Mouse (Mus musculus): Measurements from ENCODE around the gene Gpi1. TPM values are rescaled to one million over a fixed set of nuclear protein-coding genes. Genes with fewer than 3 reads are reported as not detected.
"Not testable (repeated sequence)": the region's sequence is repeated elsewhere in the genome, so short reads cannot be mapped to it uniquely, and the experiment has no call there.

The Gpi1 gene
- polyA plus RNA-seq, 1 experiment from 2014 or later, result 421 TPM

GRCm38 (mm10) chr7:34200829-34201228, 29.3 kb downstream of the Gpi1 start:
- Histone ChIP-seq H3K27me3 (replicated peaks) (no peaks in the 10 kb centered on the region), H3K4me3 (replicated peaks) (no peak overlapping the region), H3K9me3 (no peaks in the 10 kb centered on the region), H3K4me1 (replicated peaks) (peaks cover 1% of the 10 kb centered on the region; the same call in 1 of the 2 replicates), H3K9ac (no peak overlapping the region), H3K27ac (no peak overlapping the region), H3K36me3 (peaks cover 42% of the 10 kb centered on the region), H3K4me2 (replicated peaks) (no peak overlapping the region)
- no peak for ATAC-seq
- 94% methylated on average over 2 of the region's 2 CpGs for WGBS

- no peak overlapping the region for H3K27ac ChIP-seq
- 51% methylated on average over 3 of the region's 3 CpGs for WGBS
- H3K9ac ChIP-seq, result no peak overlapping the region
- no peak overlapping the region for H3K4me3 ChIP-seq (replicated peaks)
- no peaks in the 10 kb centered on the region for H3K9me3 ChIP-seq
- peaks cover 7% of the 10 kb centered on the region for H3K4me1 ChIP-seq (replicated peaks)
- no peaks in the 10 kb centered on the region for H3K27me3 ChIP-seq (replicated peaks)
- H3K36me3 ChIP-seq, result peaks cover 22% of the 10 kb centered on the region
- ATAC-seq, result no peak
- H3K4me2 ChIP-seq (replicated peaks), result no peak overlapping the region
These were observed 31.8 kb downstream of the Gpi1 start for GRCm38 (mm10) chr7:34198346-34198745.

GRCm38 (mm10) chr7:34196132-34197128, 33.7 kb downstream of the Gpi1 start, which contains the start of gene Pdcd2l:
Gene Pdcd2l (minus strand): TSS chr7:34196661.
- Histone ChIP-seq H3K4me3 (replicated peaks) (peak within 1 kb of the TSS; percentile 98), H3K9me3 (no peaks in the 10 kb centered on the region), H3K4me2 (replicated peaks) (peak within 1 kb of the TSS; percentile 78), H3K4me1 (replicated peaks) (peaks cover 7% of the 10 kb centered on the region), H3K27ac (peak within 1 kb of the TSS; percentile 75), H3K36me3 (peaks cover 13% of the 10 kb centered on the region), H3K9ac (peak within 1 kb of the TSS; percentile 98), H3K27me3 (replicated peaks) (no peaks in the 10 kb centered on the region)
- 3% methylated on average over 70 of the region's 70 CpGs for WGBS
- peak; percentile 94 for ATAC-seq

- 46% methylated on average over 3 of the region's 3 CpGs for WGBS
- H3K4me2 ChIP-seq (replicated peaks), result peak overlapping the region; percentile 78
- H3K36me3 ChIP-seq, result peaks cover 6% of the 10 kb centered on the region; the same call in 1 of the 2 replicates
These were observed 34.5 kb downstream of the Gpi1 start for GRCm38 (mm10) chr7:34195632-34196031.

DNA sequence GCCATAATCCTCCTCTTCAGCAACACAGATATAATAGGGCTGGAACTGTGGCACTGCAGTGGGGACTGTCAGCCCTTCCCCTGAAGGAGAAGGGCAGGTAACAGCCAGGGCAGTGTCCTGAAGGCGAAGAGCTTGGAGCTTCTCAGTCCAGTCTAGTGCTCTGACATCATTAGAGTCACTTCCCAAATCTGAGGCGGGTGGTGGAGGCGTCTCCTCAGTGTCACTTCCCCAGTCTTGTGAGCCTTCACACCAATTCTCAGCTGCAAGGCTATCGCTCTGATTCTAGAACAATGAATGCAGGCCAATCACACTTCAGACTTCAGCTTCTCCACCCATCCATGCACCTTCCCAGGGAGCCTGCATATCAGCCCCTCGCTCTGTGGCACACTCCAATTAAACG, 37.3 kb downstream of the Gpi1 start:
- no peak overlapping the region for H3K27ac ChIP-seq
- WGBS, result 94% methylated on average over 6 of the region's 6 CpGs
- ATAC-seq, result no peak
- H3K9ac ChIP-seq, result no peak overlapping the region
- no peaks in the 10 kb centered on the region for H3K9me3 ChIP-seq
- H3K36me3 ChIP-seq, result peaks cover 14% of the 10 kb centered on the region; the same call in 1 of the 2 replicates
- no peaks in the 10 kb centered on the region for H3K27me3 ChIP-seq (replicated peaks)
- H3K4me2 ChIP-seq (replicated peaks), result no peak overlapping the region
- no peak overlapping the region for H3K4me3 ChIP-seq (replicated peaks)
- H3K4me1 ChIP-seq (replicated peaks), result peaks cover 7% of the 10 kb centered on the region

More at GRCm38 (mm10) chr7:34195632-34196031, 34.5 kb downstream of the Gpi1 start:
- Histone ChIP-seq H3K4me3 (replicated peaks) (peak overlapping the region; percentile 98), H3K9me3 (no peaks in the 10 kb centered on the region), H3K4me1 (replicated peaks) (peaks cover 7% of the 10 kb centered on the region), H3K9ac (peak overlapping the region; percentile 98), H3K27ac (0 out of 2 replicates have a peak overlapping the region, but pooled peaks have one; percentile 75), H3K27me3 (replicated peaks) (no peaks in the 10 kb centered on the region)
- ATAC-seq, result peak; percentile 46

GRCm38 (mm10) chr7:34189376-34189989, 40.7 kb downstream of the Gpi1 start:
- Histone ChIP-seq H3K27ac (no peak overlapping the region), H3K36me3 (peaks cover 37% of the 10 kb centered on the region; the same call in 1 of the 2 replicates), H3K4me3 (replicated peaks) (no peak overlapping the region), H3K4me2 (replicated peaks) (no peak overlapping the region), H3K9me3 (no peaks in the 10 kb centered on the region), H3K4me1 (replicated peaks) (no peaks in the 10 kb centered on the region), H3K9ac (no peak overlapping the region), H3K27me3 (replicated peaks) (no peaks in the 10 kb centered on the region)
- 89% methylated on average over 12 of the region's 12 CpGs for WGBS
- ATAC-seq, result no peak

GRCm38 (mm10) chr7:34183794-34184193, 46.3 kb downstream of the Gpi1 start:
- H3K9me3 ChIP-seq, result no peaks in the 10 kb centered on the region
- H3K36me3 ChIP-seq, result peaks cover 36% of the 10 kb centered on the region; the same call in 1 of the 2 replicates
- no peaks in the 10 kb centered on the region for H3K27me3 ChIP-seq (replicated peaks)
- no peak overlapping the region for H3K4me2 ChIP-seq (replicated peaks)
- H3K9ac ChIP-seq, result no peak overlapping the region
- H3K4me1 ChIP-seq (replicated peaks), result no peaks in the 10 kb centered on the region
- H3K4me3 ChIP-seq (replicated peaks), result no peak overlapping the region
- WGBS, result 78% methylated on average over 3 of the region's 3 CpGs
- no peak overlapping the region for H3K27ac ChIP-seq
- peak; percentile 12; the same call in 1 of the 2 replicates for ATAC-seq

- Histone ChIP-seq H3K27me3 (replicated peaks) (no peaks in the 10 kb centered on the region), H3K9ac (no peak overlapping the region), H3K36me3 (peaks cover 33% of the 10 kb centered on the region; the same call in 1 of the 2 replicates), H3K4me2 (replicated peaks) (no peak overlapping the region), H3K27ac (no peak overlapping the region), H3K9me3 (no peaks in the 10 kb centered on the region), H3K4me3 (replicated peaks) (no peak overlapping the region), H3K4me1 (replicated peaks) (no peaks in the 10 kb centered on the region)
- WGBS, result 88% methylated on average over 13 of the region's 13 CpGs
- peak; percentile 43; the same call in 1 of the 2 replicates for ATAC-seq
These were observed 46.8 kb downstream of the Gpi1 start for GRCm38 (mm10) chr7:34183356-34183755.

- not testable (repeated sequence) for H3K4me3 ChIP-seq (replicated peaks); H3K36me3 ChIP-seq; H3K9me3 ChIP-seq; H3K4me1 ChIP-seq (replicated peaks); ATAC-seq; H3K27ac ChIP-seq; H3K27me3 ChIP-seq (replicated peaks); H3K9ac ChIP-seq; H3K4me2 ChIP-seq (replicated peaks)
- 81% methylated on average over 6 of the region's 6 CpGs for WGBS
These were observed 53.9 kb downstream of the Gpi1 start for GRCm38 (mm10) chr7:34176241-34176640.

DNA sequence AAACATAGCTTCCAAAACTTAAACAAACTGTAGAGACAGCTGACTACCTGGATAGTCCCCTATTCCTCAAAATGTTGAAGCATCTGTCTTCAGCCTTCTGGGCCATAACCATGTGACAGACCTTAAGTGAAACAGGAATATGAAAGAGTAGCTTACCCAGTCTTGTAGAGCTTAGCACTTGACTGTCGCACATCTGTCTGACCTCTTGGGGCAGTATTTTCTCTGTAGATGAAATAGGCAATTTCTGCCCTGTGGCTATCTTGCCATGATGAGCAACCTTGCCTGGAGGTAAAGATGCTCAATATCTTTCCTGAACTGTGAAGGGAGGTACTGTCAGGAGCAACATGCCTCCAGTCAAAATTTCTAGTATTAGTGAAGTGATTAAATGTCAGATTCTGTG, 57.9 kb downstream of the Gpi1 start:
- Histone ChIP-seq H3K4me1 (replicated peaks) (no peaks in the 10 kb centered on the region), H3K9ac (no peak overlapping the region), H3K27me3 (replicated peaks) (no peaks in the 10 kb centered on the region), H3K4me2 (replicated peaks) (no peak overlapping the region), H3K36me3 (no peaks in the 10 kb centered on the region), H3K27ac (no peak overlapping the region), H3K4me3 (replicated peaks) (no peak overlapping the region), H3K9me3 (no peaks in the 10 kb centered on the region)
- WGBS, result 62% methylated on average over 1 of the region's 1 CpGs
- no peak for ATAC-seq

DNA sequence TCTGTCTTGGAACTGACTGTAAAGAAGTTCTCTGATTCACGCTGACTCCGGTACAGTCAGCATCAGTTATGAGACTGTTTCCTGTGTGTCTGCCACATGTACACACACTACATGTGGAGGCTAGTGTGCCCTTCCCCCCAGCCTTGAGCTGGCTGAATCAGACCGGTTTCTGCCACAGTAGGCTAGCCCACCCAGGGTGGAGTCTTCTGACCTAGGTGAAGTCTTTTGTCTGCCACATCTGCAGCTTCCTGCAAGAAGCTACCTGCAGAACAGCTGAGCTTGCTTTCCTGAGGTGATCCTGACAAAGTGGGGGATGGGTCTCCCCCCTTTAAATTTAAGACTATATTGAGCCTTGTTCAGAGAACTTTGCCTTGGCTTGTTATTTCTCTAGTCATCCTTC, 60.7 kb downstream of the Gpi1 start, which contains the start of gene Uba2:
Gene Uba2 (minus strand): TSS at position 146 of the 400 bp plus-strand sequence.
- Histone ChIP-seq H3K4me3 (replicated peaks) (peak within 1 kb of the TSS; percentile 89), H3K4me2 (replicated peaks) (peak within 1 kb of the TSS; percentile 68), H3K9ac (peak within 1 kb of the TSS; percentile 96), H3K27me3 (replicated peaks) (no peaks in the 10 kb centered on the region), H3K4me1 (replicated peaks) (no peaks in the 10 kb centered on the region), H3K27ac (peak within 1 kb of the TSS; percentile 88), H3K36me3 (0 out of 2 replicates have a peak, but pooled peaks cover 9% of the 10 kb centered on the region), H3K9me3 (no peaks in the 10 kb centered on the region)
- WGBS, result 80% methylated on average over 3 of the region's 3 CpGs
- no peak for ATAC-seq

Measured in intestine, embryonic 15.5 days (tissue).